Mouse (Mus musculus) hindbrain, embryonic 16.5 days (tissue): Measurements from ENCODE around the gene Tceal3. TPM values are rescaled to one million over a fixed set of nuclear protein-coding genes. Genes with fewer than 3 reads are reported as not detected.
"Not testable (repeated sequence)": the region's sequence is repeated elsewhere in the genome, so short reads cannot be mapped to it uniquely, and the experiment has no call there.

Experiments
- ATAC-seq: fragments of 200-750 bp; cut with Nextera tagmentation; 2 replicates; pipeline ENCODE4 v1.8.0; 2017; ENCODE audit warnings: moderate TSS enrichment, moderate library complexity
- H3K27ac ChIP-seq: fragments of 300-500 bp; sonication (generic); 2 replicates; pipeline ENCODE4 v1.5.1; 2014; ENCODE audit warnings: low read depth, mild to moderate bottlenecking, control low read depth, low read length, moderate library complexity
- H3K27me3 ChIP-seq: fragments of 300-500 bp; sonication (generic); replicated peaks from 2 replicates; pipeline ENCODE4 v1.6.1; 2014; ENCODE audit warnings: low read length; ENCODE audit not compliant: control insufficient read depth, insufficient read depth
- H3K36me3 ChIP-seq: fragments of 300-500 bp; sonication (generic); 2 replicates; pipeline ENCODE4 v1.6.1; 2014; ENCODE audit warnings: mild to moderate bottlenecking, low read length, moderate library complexity, mixed read lengths; ENCODE audit not compliant: control insufficient read depth, insufficient read depth
- H3K4me1 ChIP-seq: fragments of 300-500 bp; sonication (generic); 2 replicates; pipeline ENCODE4 v1.6.1; 2014; ENCODE audit warnings: low read depth, low read length; ENCODE audit not compliant: control insufficient read depth, insufficient read depth
- H3K4me2 ChIP-seq: fragments of 300-500 bp; sonication (generic); 2 replicates; pipeline ENCODE4 v1.6.1; 2014; ENCODE audit warnings: mild to moderate bottlenecking, low read length, control low read depth, moderate library complexity
- H3K4me3 ChIP-seq: fragments of 300-500 bp; sonication (generic); 2 replicates; pipeline ENCODE4 v1.5.1; 2014; ENCODE audit warnings: mild to moderate bottlenecking, low read length, control low read depth, moderate library complexity
- H3K9ac ChIP-seq: fragments of 300-500 bp; sonication (generic); 2 replicates; pipeline ENCODE4 v1.6.1; 2014; ENCODE audit warnings: low read depth, mild to moderate bottlenecking, control low read depth, low read length, moderate library complexity
- H3K9me3 ChIP-seq: fragments of 300-500 bp; sonication (generic); 2 replicates; pipeline ENCODE4 v1.6.1; 2014; ENCODE audit warnings: mild to moderate bottlenecking, low read length, moderate library complexity; ENCODE audit not compliant: control insufficient read depth
- WGBS: fragments of 180-500 bp; shearing (Covaris S2); extraction: QIAGEN DNeasy Blood & Tissue Kit; methylation state at CpG from one replicate; pipeline ENCODE4 v1.1.7; 2014; 5-methylcytosine and 5-hydroxymethylcytosine counted together
- polyA plus RNA-seq: library from polyadenylated mRNA; unstranded; fragments of >200 nt; fragmentation: Nextera tagmentation; extraction: Ambion mirVana; gene quantifications from 2 replicates; pipeline ENCODE4 v1.2.1, GENCODE M21; 2015

Tceal3 gene
- polyA plus RNA-seq, 1 experiment from 2014 or later = 106 TPM

- not testable (repeated sequence) for ATAC-seq
- WGBS = 57% methylated on average over 3 of the region's 3 CpGs
Observed at GRCm38 (mm10) chrX:136615889-136616288, 25.2 kb downstream of the Tceal3 start.

GRCm38 (mm10) chrX:136624905-136625569 is 34.4 kb downstream of the Tceal3 start:
- WGBS = 48% methylated on average over 9 of the region's 9 CpGs
- Histone ChIP-seq H3K9me3 (no peaks in the 10 kb centered on the region), H3K27ac (no peak overlapping the region), H3K27me3 (no peaks in the 10 kb centered on the region), H3K9ac (no peak overlapping the region), H3K4me2 (no peak overlapping the region), H3K36me3 (no peaks in the 10 kb centered on the region), H3K4me3 (no peak overlapping the region), H3K4me1 (no peaks in the 10 kb centered on the region)
- 0 out of 2 replicates have a peak, but pooled peaks have one; percentile 50 for ATAC-seq

More at GRCm38 (mm10) chrX:136615889-136616288, 25.2 kb downstream of the Tceal3 start:
- H3K27me3 ChIP-seq, H3K27ac ChIP-seq, H3K9ac ChIP-seq, H3K4me3 ChIP-seq, H3K4me2 ChIP-seq, H3K36me3 ChIP-seq, H3K4me1 ChIP-seq, H3K9me3 ChIP-seq: not testable (repeated sequence)

GRCm38 (mm10) chrX:136625959-136626358 is 35.3 kb downstream of the Tceal3 start:
- Histone ChIP-seq H3K9me3 (no peaks in the 10 kb centered on the region), H3K36me3 (no peaks in the 10 kb centered on the region), H3K27ac (no peak overlapping the region), H3K9ac (no peak overlapping the region), H3K4me1 (no peaks in the 10 kb centered on the region), H3K27me3 (no peaks in the 10 kb centered on the region), H3K4me3 (no peak overlapping the region), H3K4me2 (no peak overlapping the region)
- 80% methylated on average over 4 of the region's 4 CpGs for whole genome bisulfite sequencing
- ATAC-seq = no peak

- ATAC-seq = no peak
- Histone ChIP-seq H3K27me3 (no peaks in the 10 kb centered on the region), H3K9me3 (no peaks in the 10 kb centered on the region), H3K4me3 (no peak overlapping the region), H3K4me2 (no peak overlapping the region), H3K9ac (no peak overlapping the region), H3K27ac (no peak overlapping the region), H3K36me3 (no peaks in the 10 kb centered on the region), H3K4me1 (no peaks in the 10 kb centered on the region)
- 62% methylated on average over 4 of the region's 4 CpGs for WGBS
Observed at GRCm38 (mm10) chrX:136635116-136635515, 44.5 kb downstream of the Tceal3 start.

GRCm38 (mm10) chrX:136639754-136640153 is 49.1 kb downstream of the Tceal3 start:
- WGBS = 31% methylated on average over 4 of the region's 6 CpGs
- H3K9me3 ChIP-seq = no peaks in the 10 kb centered on the region
- H3K4me1 ChIP-seq = no peaks in the 10 kb centered on the region
- H3K36me3 ChIP-seq = no peaks in the 10 kb centered on the region
- no peak overlapping the region for H3K4me2 ChIP-seq
- no peak overlapping the region for H3K9ac ChIP-seq
- H3K27me3 ChIP-seq = no peaks in the 10 kb centered on the region
- peak; percentile 65; the same call in 1 of the 2 replicates for ATAC-seq
- no peak overlapping the region for H3K27ac ChIP-seq
- no peak overlapping the region for H3K4me3 ChIP-seq

GRCm38 (mm10) chrX:136645857-136646256 is 55.2 kb downstream of the Tceal3 start:
- 61% methylated on average over 3 of the region's 3 CpGs for WGBS
- not testable (repeated sequence) for ATAC-seq, H3K9ac ChIP-seq, H3K4me2 ChIP-seq, H3K36me3 ChIP-seq, H3K4me3 ChIP-seq, H3K9me3 ChIP-seq, H3K4me1 ChIP-seq, H3K27me3 ChIP-seq, H3K27ac ChIP-seq

- Histone ChIP-seq H3K36me3 (no peaks in the 10 kb centered on the region), H3K4me3 (peak overlapping the region; percentile 42), H3K9ac (peak overlapping the region; percentile 66), H3K9me3 (no peaks in the 10 kb centered on the region), H3K27ac (peak overlapping the region; percentile 41; the same call in 1 of the 2 replicates), H3K4me2 (peak overlapping the region; percentile 53), H3K4me1 (no peaks in the 10 kb centered on the region), H3K27me3 (no peaks in the 10 kb centered on the region)
- ATAC-seq = peak; percentile 95
- 11% methylated on average over 18 of the region's 20 CpGs for WGBS
Observed at GRCm38 (mm10) chrX:136666281-136666706, 75.7 kb downstream of the Tceal3 start.

- not testable (repeated sequence) for H3K9me3 ChIP-seq, H3K36me3 ChIP-seq, H3K27me3 ChIP-seq, H3K27ac ChIP-seq, H3K4me1 ChIP-seq
- H3K9ac ChIP-seq = peak overlapping the region; percentile 66
- H3K4me2 ChIP-seq = peak overlapping the region; percentile 53
- peak overlapping the region; percentile 42 for H3K4me3 ChIP-seq
- peak; percentile 77 for ATAC-seq
- WGBS = 28% methylated on average over 23 of the region's 24 CpGs
Observed at GRCm38 (mm10) chrX:136666762-136667464, 76.3 kb downstream of the Tceal3 start.

GRCm38 (mm10) chrX:136668794-136669193 is 78.2 kb downstream of the Tceal3 start:
- H3K27me3 ChIP-seq = no peaks in the 10 kb centered on the region
- no peaks in the 10 kb centered on the region for H3K4me1 ChIP-seq
- no peaks in the 10 kb centered on the region for H3K9me3 ChIP-seq
- no peak for ATAC-seq
- WGBS = 55% methylated on average over 2 of the region's 2 CpGs
- no peak overlapping the region for H3K27ac ChIP-seq
- no peak overlapping the region for H3K9ac ChIP-seq
- H3K4me2 ChIP-seq = no peak overlapping the region
- H3K4me3 ChIP-seq = no peak overlapping the region
- no peaks in the 10 kb centered on the region for H3K36me3 ChIP-seq
